Mouse (Mus musculus) T-helper 1 cell (primary cell): ENCODE measurements at regions not wholly inside any gene's neighbourhood (a gene's known extent, or its start where the extent isn't known, plus 50 kb on each side); places are given as distances from the start of the nearest gene placed in this dataset.

Experiments
- in situ Hi-C: fragments of 300-600 bp; cut with MboI, MseI; formaldehyde crosslinking; loops from one replicate; pipeline ENCODE4 v1.15.1; 2025; ENCODE audit warnings: high pct_unique_total_duplicates

DNA sequence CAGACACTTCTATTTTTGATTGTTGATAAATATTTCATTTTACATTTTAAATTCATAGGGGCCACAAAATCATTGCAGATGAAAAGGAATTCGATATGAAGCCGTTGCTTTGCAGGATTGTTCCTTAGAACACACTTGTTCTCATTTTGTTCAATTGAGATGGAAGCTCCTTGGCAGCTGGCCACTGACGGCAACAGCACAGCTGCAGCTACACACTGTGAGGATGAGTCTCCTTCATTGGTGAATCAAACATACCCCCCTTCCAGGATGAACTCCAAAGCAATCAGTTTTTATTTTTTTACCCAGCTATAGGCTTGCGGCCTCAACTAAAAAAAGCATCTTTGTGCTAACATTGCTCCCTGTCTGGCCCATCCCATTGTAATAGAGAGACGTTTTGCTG, 475.1 kb downstream of the Tbl1xr1 start:
- in situ Hi-C loops, result no loop called here

DNA sequence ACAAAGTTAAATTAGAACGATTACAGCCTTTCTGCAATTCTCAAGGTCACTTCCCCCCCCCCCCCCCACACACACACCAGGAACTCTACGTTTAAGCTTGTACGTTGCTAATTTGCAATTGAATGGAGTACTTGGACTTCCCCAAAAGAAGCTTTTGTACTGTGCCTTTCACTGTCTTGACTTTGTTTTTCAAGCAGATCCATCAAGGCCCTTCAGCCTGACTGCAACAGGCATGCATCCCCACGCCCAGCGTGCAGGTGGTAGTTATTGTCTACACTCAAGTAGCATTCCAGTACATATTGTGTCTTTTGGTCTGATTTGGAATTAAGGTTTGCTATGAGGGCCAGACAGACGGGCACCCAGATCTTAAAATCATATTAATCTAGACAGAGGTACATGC, 483.1 kb downstream of the Tbl1xr1 start:
- in situ Hi-C loops, result no loop called here

DNA sequence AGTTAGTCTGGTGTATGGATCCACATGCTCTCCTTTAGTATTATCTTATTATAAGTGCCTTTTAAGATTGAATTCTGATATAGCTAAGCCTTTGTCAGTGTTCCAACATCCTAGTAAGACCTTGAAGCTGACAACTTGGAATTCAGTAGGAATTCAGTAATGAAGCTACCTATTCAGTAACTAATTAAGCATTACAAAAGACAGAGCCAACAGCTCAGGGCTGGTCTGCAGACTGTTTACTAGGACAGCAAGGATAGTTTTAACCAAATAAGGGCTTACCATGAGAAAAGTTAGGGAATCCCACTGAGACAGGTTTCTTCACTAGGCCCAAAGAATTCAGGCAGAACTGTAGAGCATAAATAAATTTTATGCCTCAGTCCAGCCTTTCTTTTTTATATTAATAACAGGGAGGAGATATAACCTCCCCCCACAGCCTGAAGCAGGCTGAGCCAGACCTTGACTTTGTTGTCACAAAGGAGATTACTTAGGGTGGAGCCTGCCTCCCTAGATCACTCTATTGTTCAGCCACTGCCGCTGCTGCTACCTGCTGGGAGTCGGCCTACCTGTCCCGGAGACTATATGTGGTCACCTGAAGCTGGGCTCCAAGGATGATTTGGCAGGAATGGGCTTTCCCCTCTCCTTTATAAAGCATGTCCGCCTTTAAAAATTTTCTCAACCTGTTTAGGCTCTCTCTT, 484.2 kb downstream of the Tbl1xr1 start:
- in situ Hi-C loops, result loop anchor here (10.0 kb wide), 1 partner anchor 246 kb away; no protein-coding TSS in a partner anchor
